Mouse (Mus musculus): ENCODE results near the gene Plagl1.
"Not testable (repeated sequence)": the region's sequence is repeated elsewhere in the genome, so short reads cannot be mapped to it uniquely, and the experiment has no call there.

Gene Plagl1

DNA sequence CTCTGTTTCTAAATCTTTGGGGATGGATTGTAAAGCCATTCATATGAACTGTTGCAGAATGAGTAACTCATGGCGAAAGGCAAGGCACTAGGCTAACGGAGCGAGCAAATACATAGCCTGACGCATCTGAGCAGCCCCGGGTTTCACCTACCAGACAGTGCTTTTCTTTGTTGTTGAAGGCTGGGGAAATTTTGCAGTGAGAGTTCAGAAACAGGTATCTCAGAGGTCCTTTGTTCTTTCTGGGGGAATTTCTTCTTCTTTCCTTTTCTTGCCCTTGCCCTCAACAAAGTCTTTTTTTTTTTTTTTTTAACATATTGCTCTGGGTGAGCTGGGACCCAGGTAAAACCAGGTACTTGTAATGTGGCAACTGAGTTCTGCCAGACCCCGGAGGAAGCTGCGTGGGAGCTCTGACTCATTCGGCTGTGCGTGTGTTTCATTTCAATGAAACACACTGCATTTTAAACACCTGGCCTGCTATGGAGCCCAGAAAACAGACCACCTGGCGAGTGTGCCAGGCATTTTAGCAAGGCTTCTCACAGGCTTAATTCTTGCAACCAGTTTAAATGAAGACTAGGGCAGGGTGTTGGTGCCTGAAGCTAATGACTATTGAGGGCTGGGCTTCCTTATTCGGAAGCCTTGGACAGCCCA lies at the start of gene Plagl1:
Gene Plagl1, plus strand, starts transcription at position 484 of the 648 bp plus-strand sequence.
- DNase-seq: no peak

- no peak for DNase-seq
These were observed 46.3 kb upstream of the Plagl1 start for GRCm38 (mm10) chr10:13014026-13014425.

DNA sequence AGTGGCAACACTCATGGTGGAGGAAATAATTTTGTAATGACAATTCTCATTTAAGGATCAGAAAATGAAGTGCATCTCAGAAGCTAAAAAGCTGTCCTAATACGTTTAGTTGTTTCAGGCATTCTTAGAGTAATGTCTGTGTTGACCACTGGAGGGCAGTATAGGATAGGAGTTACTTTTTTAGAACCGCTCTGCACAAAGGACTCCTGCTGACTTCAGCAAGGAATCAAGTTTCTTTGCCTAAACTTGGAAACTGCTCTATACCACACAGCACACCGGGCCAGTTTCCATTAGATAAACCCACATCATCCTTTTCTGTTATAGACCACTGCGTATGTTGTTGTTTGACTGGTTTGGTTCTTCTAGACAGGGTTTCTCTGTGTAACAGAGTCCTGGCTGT lies 43.7 kb upstream of the Plagl1 start:
- DNase-seq: peak; percentile 78

- DNase-seq: peak; percentile 30
These were observed 41.8 kb upstream of the Plagl1 start for GRCm38 (mm10) chr10:13018510-13018909.

DNA sequence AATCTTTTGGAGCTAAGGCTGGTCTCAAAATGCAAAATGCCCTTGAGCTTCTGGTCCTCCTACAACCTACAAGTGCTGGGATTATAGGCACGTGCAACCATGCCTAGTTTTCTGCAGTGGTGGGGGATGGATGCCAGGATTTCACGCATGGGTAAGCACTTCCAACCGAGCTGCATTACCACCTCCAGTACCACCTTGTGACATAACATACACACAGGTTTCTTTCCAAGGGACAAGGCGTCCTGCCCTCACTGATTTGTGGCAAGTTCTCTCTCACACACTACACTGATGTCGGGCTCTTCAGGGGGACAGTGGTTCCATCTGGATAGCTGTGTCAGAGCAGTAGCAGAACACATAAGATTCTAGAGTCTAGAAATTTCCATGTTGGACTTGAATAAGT lies 41.3 kb upstream of the Plagl1 start:
- no peak for DNase-seq

DNA sequence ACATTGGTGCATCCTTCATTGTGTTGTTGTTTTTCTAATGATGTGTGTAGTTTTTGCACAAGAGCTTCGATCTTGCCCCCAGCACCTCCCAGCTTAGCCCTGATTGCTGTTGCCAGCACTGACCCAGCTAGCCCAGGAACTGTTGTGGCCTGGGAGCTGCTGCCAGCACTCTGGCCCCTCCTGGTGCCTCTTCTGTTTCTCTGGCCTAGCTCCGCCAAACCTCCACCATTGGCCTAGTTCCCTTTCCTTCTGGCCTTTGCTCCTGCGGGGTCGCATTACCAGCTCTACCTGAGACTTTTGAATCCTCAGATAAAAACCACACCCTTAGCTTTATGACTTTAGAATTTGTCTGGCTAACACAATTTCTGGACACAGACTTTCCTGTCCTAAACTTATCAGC lies 38.2 kb upstream of the Plagl1 start:
- no peak for DNase-seq

- not testable (repeated sequence) for DNase-seq
These were observed 36.3 kb upstream of the Plagl1 start for GRCm38 (mm10) chr10:13023985-13024384.

DNA sequence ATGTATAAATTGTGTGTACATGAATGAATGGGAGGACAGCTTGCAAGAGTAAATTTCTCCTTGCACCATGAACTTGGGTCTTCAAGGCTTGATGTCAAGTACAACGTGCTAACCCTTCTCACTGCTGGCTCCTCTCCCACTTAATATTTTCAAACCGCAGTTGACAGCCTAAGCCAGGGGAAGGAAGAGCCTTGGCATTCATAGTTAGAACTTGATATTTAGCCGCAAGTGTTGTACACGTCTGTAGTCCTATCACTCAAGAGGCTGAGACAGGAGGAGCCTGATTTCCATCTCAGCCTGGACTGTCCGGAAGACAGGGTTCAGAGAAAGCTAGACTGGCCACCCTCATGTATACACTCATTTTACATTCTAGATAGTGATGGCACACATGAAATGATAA lies 32.6 kb upstream of the Plagl1 start:
- no peak for DNase-seq

DNA sequence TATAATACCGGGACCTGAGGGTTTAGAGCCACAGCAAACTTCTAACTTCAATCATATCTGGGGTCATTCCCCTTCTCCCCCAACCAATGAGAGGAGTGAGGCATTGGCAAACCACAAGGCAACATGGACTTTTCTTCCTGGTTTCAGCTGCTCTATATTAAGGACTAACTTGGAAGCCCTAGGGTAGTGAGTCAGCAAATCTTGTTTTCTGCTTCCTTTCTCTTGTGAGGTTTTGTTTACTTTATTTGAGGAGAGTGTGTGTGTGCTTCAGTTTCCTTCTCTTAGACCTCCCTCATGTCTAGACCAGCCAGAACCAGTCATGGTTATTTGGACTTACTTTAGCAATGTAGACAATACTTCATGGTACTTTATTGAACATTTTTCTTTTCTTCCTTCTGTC lies 32.1 kb upstream of the Plagl1 start:
- no peak for DNase-seq

DNA sequence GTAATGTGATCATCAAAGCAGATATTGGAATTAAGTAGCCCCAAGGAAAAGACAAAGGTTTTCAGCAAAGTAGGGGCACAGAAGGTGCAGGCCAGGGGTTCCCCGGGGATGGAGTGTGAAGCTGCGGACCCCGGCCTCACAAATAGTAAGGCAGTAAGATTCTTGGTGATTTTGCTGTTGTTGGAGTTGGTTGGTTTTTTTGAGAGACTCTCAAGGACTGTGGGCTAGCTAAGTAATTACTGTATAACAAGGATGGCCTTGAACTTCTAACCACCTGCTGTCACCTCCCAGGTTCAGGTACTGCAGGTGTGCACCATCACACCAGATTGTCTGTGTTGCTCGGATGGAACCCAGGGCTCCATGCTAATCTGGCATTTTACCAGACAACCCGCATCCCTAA lies 30.9 kb upstream of the Plagl1 start:
- no peak for DNase-seq

DNA sequence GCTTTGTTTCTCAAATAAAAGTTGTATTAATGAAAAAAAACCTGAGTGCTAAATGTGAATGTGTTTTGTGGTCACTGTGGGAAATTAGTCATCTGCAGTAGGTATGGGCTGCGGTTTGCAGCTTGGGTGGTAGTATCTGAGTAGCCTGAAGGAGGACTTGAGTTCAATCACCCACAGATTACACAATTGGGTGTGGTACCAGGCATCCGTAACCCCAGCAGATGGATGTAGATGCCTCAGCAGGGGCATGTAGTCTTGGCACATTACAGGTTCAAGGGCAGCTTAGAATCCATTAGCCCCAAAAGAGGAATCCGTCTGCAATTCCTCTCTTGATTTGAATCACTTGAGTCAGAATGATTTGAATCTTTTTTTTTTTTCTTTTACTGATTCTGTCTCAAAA lies 25.0 kb upstream of the Plagl1 start:
- no peak for DNase-seq

- DNase-seq: no peak
These were observed 20.6 kb upstream of the Plagl1 start for GRCm38 (mm10) chr10:13039637-13040174.

DNA sequence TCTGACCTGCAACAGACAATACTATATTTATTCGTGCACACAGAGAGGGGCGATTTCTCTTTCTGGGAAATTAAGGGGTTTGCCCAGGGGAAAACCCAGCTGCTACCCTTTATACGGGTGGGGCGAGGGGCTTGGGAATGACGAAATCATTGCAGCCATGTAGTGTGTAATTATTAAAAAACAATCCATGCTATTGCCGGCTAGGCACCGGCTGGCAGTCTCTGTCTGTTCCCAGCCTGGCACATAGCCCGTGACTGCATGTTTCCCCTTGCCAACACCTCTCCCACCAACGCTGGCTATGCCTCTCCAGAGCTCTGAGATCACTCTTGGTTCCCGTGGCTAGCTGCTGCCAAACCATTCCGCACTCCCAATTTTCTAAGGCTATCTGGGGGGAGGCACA lies 15.6 kb upstream of the Plagl1 start:
- no peak for DNase-seq

DNA sequence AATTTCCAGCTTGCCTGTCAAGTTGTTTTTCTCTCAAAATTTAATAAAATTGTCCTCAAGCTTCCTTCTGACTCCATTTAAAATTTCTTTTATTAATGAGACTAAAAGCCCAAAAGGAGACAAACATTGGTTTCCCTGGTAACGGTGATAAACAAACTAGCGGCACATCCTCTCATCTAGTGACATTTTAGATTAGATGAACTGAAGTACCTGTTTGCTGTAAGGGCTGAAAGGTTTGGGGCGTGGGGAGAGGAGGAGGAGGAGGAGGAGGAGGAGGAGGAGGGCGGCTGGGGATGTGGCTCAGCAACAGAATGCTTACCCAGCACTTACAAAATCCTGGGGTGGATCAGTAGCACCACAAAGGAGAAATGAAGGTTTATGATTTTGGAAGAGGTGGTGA lies 12.5 kb upstream of the Plagl1 start:
- DNase-seq: no peak

DNA sequence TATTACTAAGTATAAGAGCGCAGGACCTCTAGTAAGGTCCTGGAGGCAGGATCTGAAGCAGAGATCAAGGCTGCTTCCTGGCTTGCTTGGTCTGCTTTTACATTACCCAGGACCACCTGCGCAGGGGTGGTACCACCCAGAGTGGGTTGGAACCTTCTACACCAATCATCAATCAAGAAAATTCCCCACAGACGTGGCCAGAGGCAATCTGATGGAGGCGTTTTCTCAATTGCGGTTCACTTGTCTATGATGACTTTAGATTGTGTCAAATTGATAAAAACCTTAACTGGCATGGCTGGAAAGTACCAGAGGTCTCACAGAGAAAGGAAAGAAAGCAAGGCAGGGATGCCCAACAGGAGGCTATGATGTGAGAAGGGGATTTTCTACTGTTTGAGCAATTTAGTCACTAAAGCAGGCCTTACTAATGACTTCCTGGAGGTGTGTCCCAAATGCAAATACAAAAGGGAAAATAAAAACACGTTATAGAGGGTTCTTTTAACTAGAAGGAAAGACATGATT lies 3.4 kb upstream of the Plagl1 start:
- DNase-seq: no peak

DNA sequence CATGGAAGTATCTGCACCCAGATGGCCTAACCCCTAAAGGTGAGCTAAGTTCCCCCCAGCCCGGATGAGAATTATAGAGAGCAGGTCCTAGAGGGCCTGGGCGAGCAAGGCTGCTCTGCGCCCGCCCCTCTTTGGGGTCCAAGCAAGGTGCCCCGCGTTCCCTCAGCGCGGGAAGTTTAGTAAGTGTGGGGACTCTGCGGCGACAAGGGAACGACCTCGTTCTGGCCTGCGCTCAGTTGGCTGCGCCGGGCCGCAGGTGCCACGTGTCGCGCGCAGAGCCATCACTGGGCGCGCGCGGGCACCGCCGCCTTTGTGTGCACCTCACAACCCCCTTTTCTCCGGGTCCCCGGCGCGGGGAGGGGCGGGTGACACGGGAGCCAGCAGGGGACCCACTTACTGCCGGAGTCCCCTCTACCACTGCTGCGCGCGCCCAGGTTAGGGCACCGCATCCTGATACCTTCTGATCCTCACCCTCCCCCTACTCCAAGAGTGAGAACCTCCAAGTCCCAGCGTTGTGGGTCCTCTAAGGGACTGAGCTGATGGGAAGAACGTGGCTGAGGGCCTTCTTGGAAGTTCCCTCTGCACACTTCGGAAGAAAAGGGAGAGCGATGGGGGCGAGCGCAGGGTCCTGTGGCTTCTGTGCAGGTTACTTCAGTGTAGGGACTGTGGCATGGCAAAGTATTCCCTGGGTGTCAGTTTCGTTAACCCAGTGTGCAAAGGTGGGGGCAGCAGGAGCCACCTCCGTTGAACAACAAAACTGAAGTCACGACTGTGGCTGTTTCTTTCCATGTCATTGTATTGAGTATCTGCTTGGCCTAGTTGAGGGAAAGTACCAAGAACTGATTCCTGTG lies 742 bp downstream of the Plagl1 start:
- DNase-seq: no peak

DNA sequence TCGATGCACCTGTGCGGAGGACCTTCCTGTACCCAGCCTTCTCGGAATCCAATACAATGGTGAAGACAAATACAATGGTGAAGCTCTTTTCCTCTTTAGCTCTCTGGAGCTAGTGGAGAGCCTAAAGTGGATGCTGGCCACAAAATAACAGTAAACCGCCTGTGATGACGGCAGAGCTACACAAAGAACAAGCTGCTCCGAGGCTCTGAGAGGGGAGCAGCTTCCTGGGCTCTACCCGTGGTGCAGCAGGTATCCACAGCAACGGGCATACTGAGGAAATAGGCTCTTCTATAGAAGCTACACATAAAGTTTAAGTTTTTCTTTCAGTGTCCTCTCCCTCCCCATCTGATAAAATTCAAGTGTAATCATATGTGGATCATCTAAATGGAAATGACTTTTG lies 2.1 kb downstream of the Plagl1 start:
- DNase-seq: no peak

- DNase-seq: no peak
These were observed 3.2 kb downstream of the Plagl1 start for GRCm38 (mm10) chr10:13063457-13063856.

DNA sequence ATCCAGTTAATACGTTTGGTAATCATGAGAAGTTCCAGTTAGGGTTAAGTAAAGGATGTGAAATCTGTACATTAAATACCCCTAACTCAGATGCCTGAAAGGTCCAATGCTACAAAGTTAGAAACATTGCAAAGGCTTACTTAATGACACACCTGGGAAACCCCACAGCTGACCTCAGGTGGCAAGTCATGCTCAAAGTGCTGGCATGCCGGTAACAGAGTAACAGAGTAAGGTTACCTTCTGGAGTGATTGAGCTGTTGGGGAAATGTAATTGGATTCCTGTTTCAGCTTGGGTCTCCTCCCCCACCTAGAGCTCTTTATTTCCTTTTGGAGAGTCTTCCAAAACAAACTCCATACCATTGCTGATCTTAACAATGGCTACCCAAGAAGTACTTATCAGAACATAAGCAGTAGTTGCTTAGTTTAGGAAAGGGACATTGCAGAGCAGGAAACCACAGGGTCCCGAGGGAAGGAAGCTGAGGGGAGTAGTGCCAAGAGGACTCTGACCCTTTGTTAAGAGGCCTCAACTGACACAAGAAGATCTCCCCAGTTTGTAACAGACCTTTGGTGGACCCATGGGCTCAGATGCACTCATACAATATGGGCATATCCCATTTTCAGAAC lies 4.9 kb downstream of the Plagl1 start:
- no peak for DNase-seq

GRCm38 (mm10) chr10:13071031-13071430 lies 10.7 kb downstream of the Plagl1 start:
- DNase-seq: no peak

GRCm38 (mm10) chr10:13076807-13077532 lies 16.7 kb downstream of the Plagl1 start:
- DNase-seq: no peak

- DNase-seq: no peak
These were observed 22.2 kb downstream of the Plagl1 start for GRCm38 (mm10) chr10:13082459-13082858.
